ENCODE assay signal across 13 mouse cellular contexts in genomic region chr4:48975810-48976209, GRCm38 (mm10).
"Had no signal": no experiment of that assay in that cellular context is flagged by ENCODE, and none has a peak within 500 bp of the region (broad histone marks: within the 10 kb centered on the region; RNA-seq: fewer than 3 reads in every experiment).

No protein-coding gene starts in this region.

- DNase-seq: gastrocnemius, adult 2 months; gastrocnemius, postnatal 10 days; gastrocnemius, postnatal 25 days; heart, adult 18-20 months; heart, postnatal 10 days; heart, postnatal 4 days; kidney, adult 18-20 months; kidney, adult 8-10 months; kidney, postnatal 10 days; kidney, postnatal 25 days; kidney, postnatal 4 days; liver; liver, embryonic 13.5 days had no signal
